Mouse (Mus musculus) bone marrow, adult 2 months (tissue): ENCODE results near the gene Eif4g3.

ENCODE experiments used
- CTCF ChIP-seq: fragments of 200-500 bp; IDR thresholded peaks from 2 replicates; pipeline ENCODE4 v1.5.1; 2011; ENCODE audit warnings: low read length, control low read depth; ENCODE audit not compliant: control insufficient read depth, insufficient read depth
- POLR2A ChIP-seq: fragments of 200-500 bp; IDR thresholded peaks from 2 replicates; pipeline ENCODE4 v1.6.1; 2011; ENCODE audit warnings: low read depth, mild to moderate bottlenecking, control low read depth, low read length, borderline replicate concordance; ENCODE audit not compliant: control insufficient read depth

- no peak for TF ChIP-seq CTCF
- no peak for TF ChIP-seq POLR2A
Measured at GRCm38 (mm10) chr4:138091562-138092194, 98.9 kb downstream of the Eif4g3 start.
